Mouse (Mus musculus) midbrain, embryonic 10.5 days (tissue): ENCODE data around the gene Gm32802. TPM values are rescaled to one million over a fixed set of nuclear protein-coding genes. Genes with fewer than 3 reads are reported as not detected.
"Not testable (repeated sequence)": the region's sequence is repeated elsewhere in the genome, so short reads cannot be mapped to it uniquely, and the experiment has no call there.

Experiments
- DNase-seq: peaks from one replicate; pipeline ENCODE4 v3.0.0-alpha.2; 2017; ENCODE audit warnings: low spot score
- H3K27ac ChIP-seq: fragments of 300-500 bp; sonication (generic); replicated peaks from 2 replicates; pipeline ENCODE4 v1.5.1; 2016; ENCODE audit warnings: mild to moderate bottlenecking
- H3K27me3 ChIP-seq: fragments of 300-500 bp; sonication (generic); 2 replicates; pipeline ENCODE4 v1.6.1; 2016; ENCODE audit warnings: low read depth, mild to moderate bottlenecking; ENCODE audit not compliant: poor library complexity, severe bottlenecking
- H3K36me3 ChIP-seq: fragments of 300-500 bp; sonication (generic); 2 replicates; pipeline ENCODE4 v1.6.1; 2016; ENCODE audit warnings: mild to moderate bottlenecking, moderate library complexity
- H3K4me1 ChIP-seq: fragments of 300-500 bp; sonication (generic); 2 replicates; pipeline ENCODE4 v1.6.1; 2016
- H3K4me3 ChIP-seq: fragments of 300-500 bp; sonication (generic); 2 replicates; pipeline ENCODE4 v1.5.1; 2016; ENCODE audit warnings: mild to moderate bottlenecking, moderate library complexity
- H3K9me3 ChIP-seq: fragments of 300-500 bp; sonication (generic); replicated peaks from 2 replicates; pipeline ENCODE4 v1.6.1; 2016; ENCODE audit warnings: mild to moderate bottlenecking
- WGBS: fragments of 180-500 bp; shearing (Covaris S2); methylation state at CpG from one replicate; pipeline ENCODE4 v1.1.7; 2016; 5-methylcytosine and 5-hydroxymethylcytosine counted together
- polyA plus RNA-seq: library from polyadenylated mRNA; unstranded; fragments of >200 nt; fragmentation: Nextera tagmentation; extraction: Ambion mirVana; gene quantifications from 2 replicates; pipeline ENCODE4 v1.2.1, GENCODE M21; 2016

Gene Gm32802
- polyA plus RNA-seq = 0.11 TPM in 1 of 2 replicates, not detected in the other

- H3K4me3 ChIP-seq, DNase-seq, H3K4me1 ChIP-seq, H3K27ac ChIP-seq, H3K36me3 ChIP-seq, H3K27me3 ChIP-seq, H3K9me3 ChIP-seq: not testable (repeated sequence)
- no CpG with 5 or more reads among the region's 13 CpGs for WGBS
Observed at GRCm38 (mm10) chr10:118258388-118258787, at the start of gene Gm32802. Gene Gm32802 (plus strand): TSS chr10:118258688.

DNA sequence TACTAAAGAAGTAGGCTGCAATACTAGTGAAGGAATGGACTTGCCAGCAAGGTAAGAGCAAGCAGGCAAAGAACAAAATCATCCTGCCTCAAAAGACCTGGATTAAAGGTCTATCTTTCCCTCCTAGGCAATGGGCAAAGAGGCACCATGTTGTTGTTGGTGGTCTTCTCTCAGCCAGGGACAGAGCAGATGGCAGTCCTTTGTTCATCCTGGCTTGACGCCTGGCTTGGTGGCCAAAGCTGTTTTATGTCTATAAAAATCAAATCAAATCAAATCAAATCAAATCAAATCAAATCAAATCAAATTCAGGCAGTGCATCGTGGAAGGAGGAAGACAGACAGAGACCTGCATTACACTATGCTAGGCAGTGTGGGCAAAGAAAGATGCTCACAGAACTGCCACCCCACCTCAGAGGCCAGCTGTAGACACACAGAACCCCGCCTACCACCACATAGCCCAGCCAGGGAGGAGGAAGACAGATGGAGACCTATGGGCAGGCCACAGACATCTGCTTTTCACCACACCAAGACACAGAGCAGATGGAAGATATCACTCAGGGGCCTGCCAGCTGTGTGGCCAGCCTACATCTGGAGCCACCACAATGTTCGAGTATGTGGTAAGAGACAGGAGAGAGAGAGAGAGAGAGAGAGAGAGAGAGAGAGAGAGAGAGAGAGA is 42.6 kb upstream of the Gm32802 start:
- not testable (repeated sequence) for H3K36me3 ChIP-seq, H3K9me3 ChIP-seq, H3K27me3 ChIP-seq, H3K4me1 ChIP-seq, DNase-seq, H3K27ac ChIP-seq, H3K4me3 ChIP-seq
- WGBS = 84% methylated on average over 2 of the region's 4 CpGs

- not testable (repeated sequence) for H3K27me3 ChIP-seq, DNase-seq, H3K4me1 ChIP-seq, H3K27ac ChIP-seq, H3K36me3 ChIP-seq, H3K4me3 ChIP-seq, H3K9me3 ChIP-seq
- WGBS = 90% methylated on average over 1 of the region's 2 CpGs
Observed at GRCm38 (mm10) chr10:118227629-118228028, 30.9 kb upstream of the Gm32802 start.

DNA sequence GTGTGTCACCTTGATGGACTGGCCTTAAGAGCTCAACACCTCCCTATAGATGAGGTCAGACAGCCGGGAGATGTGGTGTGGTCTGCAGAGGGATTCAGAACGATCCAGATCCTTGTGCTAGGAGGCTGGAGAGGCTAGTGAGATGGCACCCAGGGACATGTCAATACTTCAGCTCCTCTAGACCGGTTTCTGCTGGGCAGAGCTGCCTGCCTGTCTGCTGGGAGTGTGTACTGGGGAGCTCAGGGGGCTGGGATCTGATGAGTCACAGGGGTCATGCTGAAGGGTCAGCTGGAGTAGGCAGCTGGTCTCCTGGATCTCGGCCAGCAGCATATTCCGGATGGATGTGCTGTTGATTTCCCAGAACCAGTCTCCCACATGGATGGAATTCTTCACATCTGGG is 25.9 kb upstream of the Gm32802 start:
- H3K9me3 ChIP-seq, H3K4me3 ChIP-seq, H3K4me1 ChIP-seq, H3K27ac ChIP-seq, DNase-seq, H3K27me3 ChIP-seq, H3K36me3 ChIP-seq: not testable (repeated sequence)
- WGBS = 69% methylated on average over 2 of the region's 5 CpGs

- H3K4me1 ChIP-seq, H3K27me3 ChIP-seq, H3K36me3 ChIP-seq, H3K9me3 ChIP-seq, DNase-seq, H3K4me3 ChIP-seq, H3K27ac ChIP-seq: not testable (repeated sequence)
- no CpG with 5 or more reads among the region's 13 CpGs for WGBS
Observed at GRCm38 (mm10) chr10:118240680-118241079, 17.8 kb upstream of the Gm32802 start, which contains the start of gene Gm32717. Gene Gm32717 (minus strand): TSS chr10:118240780.

GRCm38 (mm10) chr10:118249006-118249595 is 9.4 kb upstream of the Gm32802 start:
- DNase-seq = not testable (repeated sequence)
- 90% methylated on average over 11 of the region's 11 CpGs for WGBS

DNA sequence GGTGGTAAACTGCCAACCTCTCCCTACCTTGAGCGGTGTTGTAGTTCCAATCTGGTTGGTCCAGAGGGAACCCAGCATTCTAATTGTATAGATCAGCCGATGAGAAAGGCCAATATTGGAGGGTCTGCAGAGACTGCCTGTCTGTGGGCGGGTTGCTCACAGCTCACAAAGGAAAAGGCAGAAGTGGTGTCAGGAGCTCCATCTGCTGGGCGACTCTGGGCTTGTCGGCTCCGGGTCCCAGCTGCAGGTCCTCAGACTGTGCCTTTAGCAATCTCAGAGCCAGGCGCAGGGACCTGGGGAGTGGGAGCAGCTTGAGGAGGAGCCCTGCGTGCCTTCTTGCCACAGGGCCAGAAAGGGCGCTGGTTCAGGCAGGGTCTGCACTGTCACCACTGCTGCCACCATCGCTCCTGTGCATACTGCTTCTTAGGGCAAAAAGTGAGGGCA is 7.6 kb upstream of the Gm32802 start:
- H3K27me3 ChIP-seq = no peaks in the 10 kb centered on the region
- no peak overlapping the region for H3K4me3 ChIP-seq
- peak; percentile 64 for DNase-seq
- H3K36me3 ChIP-seq = no peaks in the 10 kb centered on the region
- 53% methylated on average over 10 of the region's 10 CpGs for WGBS
- peaks cover 2% of the 10 kb centered on the region; the same call in 1 of the 2 replicates for H3K4me1 ChIP-seq
- H3K27ac ChIP-seq = no peak overlapping the region
- H3K9me3 ChIP-seq = no peaks in the 10 kb centered on the region

More at GRCm38 (mm10) chr10:118249006-118249595, 9.4 kb upstream of the Gm32802 start:
- not testable (repeated sequence) for H3K27me3 ChIP-seq, H3K27ac ChIP-seq, H3K4me1 ChIP-seq, H3K4me3 ChIP-seq, H3K9me3 ChIP-seq, H3K36me3 ChIP-seq

DNA sequence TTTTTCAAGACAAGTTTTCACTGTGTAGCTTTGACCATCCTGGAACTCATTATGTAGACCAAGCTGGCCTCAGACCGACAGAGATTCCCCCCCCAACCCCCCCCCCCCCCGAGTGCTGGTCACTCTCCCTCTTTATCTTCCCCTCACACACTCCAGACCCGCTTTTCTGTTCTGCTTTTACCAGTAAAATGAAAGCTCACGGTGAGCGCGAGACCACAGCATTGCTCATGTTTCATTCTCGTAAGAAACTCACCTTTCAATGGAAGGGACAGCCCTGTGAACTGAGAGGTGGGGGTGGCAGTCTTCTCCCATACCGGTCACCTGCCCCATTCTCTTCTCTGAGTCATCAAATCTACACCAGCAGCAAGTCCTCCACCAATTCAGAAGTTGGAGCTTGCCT is 10.3 kb downstream of the Gm32802 start:
- H3K27me3 ChIP-seq, H3K36me3 ChIP-seq, H3K27ac ChIP-seq, H3K4me1 ChIP-seq, H3K4me3 ChIP-seq, DNase-seq, H3K9me3 ChIP-seq: not testable (repeated sequence)
- 100% methylated on average over 1 of the region's 8 CpGs for WGBS

DNA sequence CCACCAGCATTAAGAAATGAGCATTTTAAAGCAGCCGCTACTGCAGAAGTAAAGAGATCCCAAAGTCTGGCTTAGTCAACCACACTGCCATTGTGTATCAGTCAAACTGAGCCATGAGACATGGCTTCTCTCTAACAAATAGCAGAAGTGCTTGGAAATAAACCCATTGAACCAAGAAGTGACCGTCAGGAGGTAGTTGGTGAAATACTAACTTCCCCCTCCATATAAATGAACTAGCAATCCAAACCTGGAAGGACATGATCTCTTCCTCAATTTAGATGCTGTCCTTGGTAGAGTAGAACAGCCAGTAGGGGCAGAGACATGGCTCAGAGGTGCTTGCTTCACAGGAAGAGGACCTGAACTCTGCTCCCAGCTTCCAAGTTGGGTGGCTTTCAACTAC is 12.9 kb downstream of the Gm32802 start:
- WGBS = no CpG with 5 or more reads among the region's 2 CpGs
- not testable (repeated sequence) for DNase-seq, H3K4me3 ChIP-seq, H3K4me1 ChIP-seq, H3K27ac ChIP-seq, H3K36me3 ChIP-seq, H3K27me3 ChIP-seq, H3K9me3 ChIP-seq

- no CpG with 5 or more reads among the region's 4 CpGs for WGBS
Observed at GRCm38 (mm10) chr10:118278069-118278468, 19.6 kb downstream of the Gm32802 start.

DNA sequence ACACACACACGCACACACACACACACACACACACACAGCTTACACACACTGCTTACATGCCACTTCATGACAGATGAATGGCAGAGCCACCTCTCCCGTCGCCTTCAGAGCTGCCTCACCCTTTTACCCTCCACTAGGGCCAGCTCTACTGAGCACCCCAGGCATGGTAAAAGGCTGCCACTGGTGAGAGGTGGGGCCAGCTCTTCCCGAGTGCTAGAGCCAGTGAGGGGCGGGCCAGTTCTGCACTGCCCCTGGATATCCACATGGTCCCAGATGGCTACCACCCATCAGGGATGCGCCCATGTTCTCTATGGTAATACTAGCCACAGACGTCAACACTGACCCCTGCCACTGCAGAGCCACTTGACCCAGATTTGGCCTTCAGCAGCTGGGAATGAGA is 24.1 kb downstream of the Gm32802 start:
- not testable (repeated sequence) for H3K36me3 ChIP-seq, DNase-seq
- 82% methylated on average over 7 of the region's 7 CpGs for WGBS

More at GRCm38 (mm10) chr10:118278069-118278468, 19.6 kb downstream of the Gm32802 start:
- H3K4me1 ChIP-seq, DNase-seq, H3K4me3 ChIP-seq, H3K27me3 ChIP-seq, H3K27ac ChIP-seq, H3K36me3 ChIP-seq, H3K9me3 ChIP-seq: not testable (repeated sequence)

GRCm38 (mm10) chr10:118283016-118283415 is 24.5 kb downstream of the Gm32802 start:
- not testable (repeated sequence) for H3K4me1 ChIP-seq

More for the DNA sequence above, 24.1 kb downstream of the Gm32802 start:
- H3K4me1 ChIP-seq, H3K27me3 ChIP-seq, H3K4me3 ChIP-seq, H3K9me3 ChIP-seq, H3K27ac ChIP-seq: not testable (repeated sequence)

GRCm38 (mm10) chr10:118294938-118295337 is 36.5 kb downstream of the Gm32802 start, which contains the start of gene Iltifb:
Gene Iltifb (minus strand): TSS chr10:118295038.
- H3K9me3 ChIP-seq = no peaks in the 10 kb centered on the region
- no peak within 1 kb of the TSS for H3K27ac ChIP-seq
- no peaks in the 10 kb centered on the region for H3K27me3 ChIP-seq
- WGBS = 96% methylated on average over 6 of the region's 6 CpGs
- H3K4me1 ChIP-seq = no peaks in the 10 kb centered on the region
- no peaks in the 10 kb centered on the region for H3K36me3 ChIP-seq
- H3K4me3 ChIP-seq = no peak within 1 kb of the TSS
- DNase-seq = no peak

More at GRCm38 (mm10) chr10:118283016-118283415, 24.5 kb downstream of the Gm32802 start:
- DNase-seq, H3K9me3 ChIP-seq, H3K4me3 ChIP-seq, H3K27ac ChIP-seq, H3K36me3 ChIP-seq, H3K27me3 ChIP-seq: not testable (repeated sequence)
- WGBS = 100% methylated on average over 2 of the region's 5 CpGs
